Mouse (Mus musculus) embryo, embryonic 11.5 days (tissue): Measurements from ENCODE around the gene Zfp61.
"Not testable (repeated sequence)": the region's sequence is repeated elsewhere in the genome, so short reads cannot be mapped to it uniquely, and the experiment has no call there.

ENCODE experiments used
- DNase-seq: peaks from one replicate; pipeline ENCODE4 v3.0.0-alpha.2; 2012; ENCODE audit warnings: low read depth, low spot score

The Zfp61 gene

GRCm38 (mm10) chr7:24297361-24298095 lies 3.5 kb downstream of the Zfp61 start:
- no peak for DNase-seq

- DNase-seq, result no peak
Measured at GRCm38 (mm10) chr7:24296386-24296785, 4.6 kb downstream of the Zfp61 start.

- DNase-seq, result no peak
Measured at GRCm38 (mm10) chr7:24295376-24295775, 5.7 kb downstream of the Zfp61 start.

- DNase-seq, result no peak
Measured at GRCm38 (mm10) chr7:24294763-24295162, 6.3 kb downstream of the Zfp61 start.

GRCm38 (mm10) chr7:24293061-24293851 lies 7.8 kb downstream of the Zfp61 start:
- no peak for DNase-seq

- DNase-seq, result no peak
Measured at GRCm38 (mm10) chr7:24291387-24292090, 9.5 kb downstream of the Zfp61 start.

- no peak for DNase-seq
Measured at GRCm38 (mm10) chr7:24290106-24290693, 10.8 kb downstream of the Zfp61 start.

GRCm38 (mm10) chr7:24288512-24288911 lies 12.5 kb downstream of the Zfp61 start:
- DNase-seq, result no peak

- no peak for DNase-seq
Measured at GRCm38 (mm10) chr7:24287670-24288069, 13.4 kb downstream of the Zfp61 start.

GRCm38 (mm10) chr7:24286916-24287315 lies 14.1 kb downstream of the Zfp61 start:
- DNase-seq, result no peak

GRCm38 (mm10) chr7:24286090-24286489 lies 14.9 kb downstream of the Zfp61 start:
- no peak for DNase-seq

- no peak for DNase-seq
Measured at GRCm38 (mm10) chr7:24280858-24281145, 20.2 kb downstream of the Zfp61 start.

GRCm38 (mm10) chr7:24280031-24280857 lies 20.8 kb downstream of the Zfp61 start:
- no peak for DNase-seq

GRCm38 (mm10) chr7:24278771-24279170 lies 22.3 kb downstream of the Zfp61 start:
- not testable (repeated sequence) for DNase-seq

GRCm38 (mm10) chr7:24274456-24274855 lies 26.6 kb downstream of the Zfp61 start:
- DNase-seq, result no peak

- no peak for DNase-seq
Measured at GRCm38 (mm10) chr7:24271191-24271590, 29.8 kb downstream of the Zfp61 start.

- DNase-seq, result peak; percentile 79
Measured at GRCm38 (mm10) chr7:24270288-24270672, 30.8 kb downstream of the Zfp61 start, which contains the start of gene Zfp93. Gene Zfp93 (plus strand): TSS chr7:24270420.

GRCm38 (mm10) chr7:24269667-24270287 lies 31.3 kb downstream of the Zfp61 start:
- no peak for DNase-seq

- no peak for DNase-seq
Measured at GRCm38 (mm10) chr7:24269256-24269655, 31.8 kb downstream of the Zfp61 start.
